Mouse (Mus musculus) T-helper 1 cell (primary cell): ENCODE data around the gene Ankk1.

Experiments
- in situ Hi-C: fragments of 300-600 bp; cut with MboI, MseI; formaldehyde crosslinking; loops from one replicate; pipeline ENCODE4 v1.15.1; 2025; ENCODE audit warnings: high pct_unique_total_duplicates

Ankk1 gene

GRCm38 (mm10) chr9:49426921-49427320 is at the start of gene Ankk1:
Gene Ankk1 (minus strand): TSS chr9:49427021.
- in situ Hi-C loops = no loop called here

GRCm38 (mm10) chr9:49472126-49472525 is 45.3 kb upstream of the Ankk1 start:
- in situ Hi-C loops = loop anchor here (25.0 kb wide), 1 partner anchor 1060 kb away; no protein-coding TSS in a partner anchor

GRCm38 (mm10) chr9:49470946-49471345 is 44.1 kb upstream of the Ankk1 start:
- in situ Hi-C loops = loop anchor here (25.0 kb wide), 1 partner anchor 1059 kb away; no protein-coding TSS in a partner anchor

GRCm38 (mm10) chr9:49470006-49470405 is 43.2 kb upstream of the Ankk1 start:
- in situ Hi-C loops = loop anchor here (25.0 kb wide), 1 partner anchor 1058 kb away; no protein-coding TSS in a partner anchor

- in situ Hi-C loops = loop anchor here (25.0 kb wide), 1 partner anchor 1044 kb away; no protein-coding TSS in a partner anchor
Observed at GRCm38 (mm10) chr9:49456136-49456535, 29.3 kb upstream of the Ankk1 start.

GRCm38 (mm10) chr9:49452396-49452795 is 25.6 kb upstream of the Ankk1 start:
- in situ Hi-C loops = loop anchor here (25.0 kb wide), 1 partner anchor 1040 kb away; no protein-coding TSS in a partner anchor

- in situ Hi-C loops = loop anchor here (25.0 kb wide), 1 partner anchor 1038 kb away; no protein-coding TSS in a partner anchor
Observed at GRCm38 (mm10) chr9:49450491-49450890, 23.7 kb upstream of the Ankk1 start.

GRCm38 (mm10) chr9:49442621-49443020 is 15.8 kb upstream of the Ankk1 start:
- in situ Hi-C loops = no loop called here

GRCm38 (mm10) chr9:49427478-49427877 is 657 bp upstream of the Ankk1 start:
- in situ Hi-C loops = no loop called here

GRCm38 (mm10) chr9:49425585-49425984 is 1.2 kb downstream of the Ankk1 start:
- in situ Hi-C loops = no loop called here

GRCm38 (mm10) chr9:49423866-49424265 is 3.0 kb downstream of the Ankk1 start:
- in situ Hi-C loops = no loop called here

- in situ Hi-C loops = no loop called here
Observed at GRCm38 (mm10) chr9:49410621-49411020, 16.2 kb downstream of the Ankk1 start.

- in situ Hi-C loops = no loop called here
Observed at GRCm38 (mm10) chr9:49407028-49407427, 19.8 kb downstream of the Ankk1 start.

GRCm38 (mm10) chr9:49403711-49404110 is 23.1 kb downstream of the Ankk1 start:
- in situ Hi-C loops = no loop called here

- in situ Hi-C loops = no loop called here
Observed at GRCm38 (mm10) chr9:49396006-49396405, 30.8 kb downstream of the Ankk1 start.

- in situ Hi-C loops = no loop called here
Observed at GRCm38 (mm10) chr9:49392242-49392641, 34.6 kb downstream of the Ankk1 start.

GRCm38 (mm10) chr9:49386119-49386518 is 40.7 kb downstream of the Ankk1 start:
- in situ Hi-C loops = no loop called here

- in situ Hi-C loops = no loop called here
Observed at GRCm38 (mm10) chr9:49385301-49385700, 41.5 kb downstream of the Ankk1 start.

- in situ Hi-C loops = no loop called here
Observed at GRCm38 (mm10) chr9:49384855-49385254, 42.0 kb downstream of the Ankk1 start.

- in situ Hi-C loops = no loop called here
Observed at GRCm38 (mm10) chr9:49384041-49384440, 42.8 kb downstream of the Ankk1 start.

GRCm38 (mm10) chr9:49379962-49380361 is 46.9 kb downstream of the Ankk1 start:
- in situ Hi-C loops = loop anchor here (10.0 kb wide), 1 partner anchor 55 kb away; no protein-coding TSS in a partner anchor

GRCm38 (mm10) chr9:49373946-49374345 is 52.9 kb downstream of the Ankk1 start:
- in situ Hi-C loops = loop anchor here (10.0 kb wide), 1 partner anchor 61 kb away; no protein-coding TSS in a partner anchor

- in situ Hi-C loops = no loop called here
Observed at GRCm38 (mm10) chr9:49365763-49366162, 61.1 kb downstream of the Ankk1 start.
